Mouse (Mus musculus): ENCODE data around the gene Tmem260. TPM values are rescaled to one million over a fixed set of nuclear protein-coding genes. Genes with fewer than 3 reads are reported as not detected.

Gene Tmem260
- polyA plus RNA-seq, 1 experiment from 2014 or later: 6.7 TPM

DNA sequence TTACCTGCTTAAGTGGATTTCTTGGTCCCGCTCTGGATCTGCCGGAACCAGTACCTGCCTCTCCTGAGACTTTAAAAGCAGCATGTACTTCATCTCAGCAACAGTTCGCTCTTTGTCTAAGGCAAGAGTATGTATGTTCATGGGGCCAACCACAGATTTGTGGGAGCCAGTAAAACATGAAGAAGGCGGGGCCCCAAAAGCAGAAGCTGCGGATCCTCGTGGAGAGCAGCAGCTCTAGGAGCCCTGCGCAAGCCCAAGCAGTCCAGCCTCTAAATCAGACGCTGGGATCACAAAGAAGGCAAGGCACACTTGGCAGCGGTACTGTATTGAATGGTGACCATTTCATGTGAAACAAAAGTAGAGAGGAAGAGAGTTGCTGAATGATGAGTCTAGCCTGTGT, 107.8 kb downstream of the Tmem260 start:
- Histone ChIP-seq H3K27ac (replicated peaks) (no peak overlapping the region), H3K27me3 (no peaks in the 10 kb centered on the region; the same call in 1 of the 2 replicates), H3K4me2 (no peak overlapping the region), H3K9me3 (replicated peaks) (no peaks in the 10 kb centered on the region), H3K9ac (no peak overlapping the region), H3K4me3 (replicated peaks) (no peak overlapping the region), H3K36me3 (replicated peaks) (no peaks in the 10 kb centered on the region), H3K4me1 (replicated peaks) (peaks cover 9% of the 10 kb centered on the region)
- no peak for ATAC-seq (ENCODE audit: insufficient read depth)
- WGBS (ENCODE audit: insufficient replicate concordance): 56% methylated on average over 9 of the region's 9 CpGs

DNA sequence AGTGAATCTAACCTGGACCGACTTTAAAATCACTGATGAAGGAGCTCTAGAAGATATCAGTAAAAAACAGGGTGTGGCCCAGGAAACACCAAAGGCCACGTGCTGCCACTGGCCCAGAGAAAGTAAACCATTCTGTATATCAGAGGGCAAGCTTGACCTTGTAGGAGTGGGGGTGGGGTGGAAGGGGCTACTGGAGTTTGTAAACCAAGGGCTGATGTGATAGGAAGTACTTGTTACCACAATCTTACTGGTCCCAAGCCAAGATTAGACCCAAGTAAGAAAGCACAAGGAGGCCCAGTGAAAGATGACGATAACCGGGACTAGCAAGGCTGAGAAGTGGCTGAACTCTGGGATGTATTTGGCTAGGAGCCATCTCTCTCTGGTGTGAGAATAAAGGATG, 113.1 kb downstream of the Tmem260 start:
- peaks cover 14% of the 10 kb centered on the region for H3K4me1 ChIP-seq (replicated peaks)
- 36% methylated on average over 4 of the region's 4 CpGs for WGBS (ENCODE audit: insufficient replicate concordance)
- no peak for ATAC-seq (ENCODE audit: insufficient read depth)
- H3K9me3 ChIP-seq (replicated peaks): no peaks in the 10 kb centered on the region
- H3K9ac ChIP-seq: no peak overlapping the region
- no peaks in the 10 kb centered on the region; the same call in 1 of the 2 replicates for H3K27me3 ChIP-seq
- no peak overlapping the region for H3K4me2 ChIP-seq
- H3K4me3 ChIP-seq (replicated peaks): no peak overlapping the region
- H3K36me3 ChIP-seq (replicated peaks): no peaks in the 10 kb centered on the region
- H3K27ac ChIP-seq (replicated peaks): no peak overlapping the region

DNA sequence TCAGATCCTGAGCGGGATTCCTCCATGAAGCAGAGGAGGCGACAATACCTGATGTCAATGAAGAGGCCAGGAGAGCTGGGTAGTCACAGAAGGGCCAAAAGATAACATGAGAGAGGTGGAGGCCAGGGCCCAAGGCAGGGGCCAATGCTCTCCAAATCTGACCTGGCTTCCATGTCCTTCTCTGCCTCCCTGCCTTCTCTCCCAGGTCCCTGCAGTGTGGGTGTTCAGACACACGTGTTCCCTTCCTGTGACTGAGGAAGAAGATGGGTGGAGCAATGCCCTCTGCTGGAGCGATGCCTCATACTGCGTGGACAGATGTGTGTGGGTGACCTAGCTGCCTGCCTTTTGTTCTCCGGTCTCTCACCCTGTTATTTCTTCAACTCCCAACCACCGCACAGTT, 113.8 kb downstream of the Tmem260 start:
- H3K36me3 ChIP-seq (replicated peaks): no peaks in the 10 kb centered on the region
- no peak overlapping the region for H3K4me3 ChIP-seq (replicated peaks)
- no peak for ATAC-seq (ENCODE audit: insufficient read depth)
- H3K27ac ChIP-seq (replicated peaks): no peak overlapping the region
- H3K9ac ChIP-seq: no peak overlapping the region
- H3K4me2 ChIP-seq: no peak overlapping the region
- H3K9me3 ChIP-seq (replicated peaks): no peaks in the 10 kb centered on the region
- H3K27me3 ChIP-seq: no peaks in the 10 kb centered on the region; the same call in 1 of the 2 replicates
- H3K4me1 ChIP-seq (replicated peaks): peaks cover 14% of the 10 kb centered on the region
- WGBS (ENCODE audit: insufficient replicate concordance): 63% methylated on average over 7 of the region's 7 CpGs

DNA sequence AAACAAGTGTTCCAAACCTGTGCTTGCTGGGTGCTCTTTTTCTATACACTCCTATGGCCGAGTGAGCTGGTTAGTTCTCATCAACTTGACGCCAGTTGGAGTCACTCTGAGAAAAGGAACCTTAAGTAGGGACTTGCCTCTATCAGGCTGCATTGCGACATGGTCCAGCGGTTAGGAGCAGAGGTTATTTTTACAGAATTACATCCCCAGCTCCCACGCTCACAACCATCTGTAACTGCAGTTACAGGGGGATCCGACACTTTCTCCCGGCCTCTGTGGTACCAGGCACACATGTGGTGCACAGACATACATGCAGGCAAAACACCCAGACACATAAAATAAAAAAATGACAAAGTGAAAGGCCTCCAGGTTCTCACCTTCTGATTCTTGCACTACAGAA, 120.7 kb downstream of the Tmem260 start:
- Histone ChIP-seq H3K9me3 (replicated peaks) (no peaks in the 10 kb centered on the region), H3K4me1 (replicated peaks) (no peaks in the 10 kb centered on the region), H3K27ac (replicated peaks) (no peak overlapping the region), H3K4me2 (no peak overlapping the region), H3K27me3 (no peaks in the 10 kb centered on the region), H3K36me3 (replicated peaks) (no peaks in the 10 kb centered on the region), H3K4me3 (replicated peaks) (no peak overlapping the region), H3K9ac (no peak overlapping the region)
- WGBS (ENCODE audit: insufficient replicate concordance): 44% methylated on average over 7 of the region's 7 CpGs
- ATAC-seq (ENCODE audit: insufficient read depth): no peak

Other genes starting within 250 kb of the Tmem260 start
- gene Otx2, start 227.7 kb downstream of the Tmem260 start, polyA plus RNA-seq (2015; fragmentation: Nextera tagmentation; extraction: Ambion mirVana): not detected in 2 replicates